Mouse (Mus musculus) hindbrain, embryonic 11.5 days (tissue): ENCODE measurements around the gene G6pc. TPM values are rescaled to one million over a fixed set of nuclear protein-coding genes. Genes with fewer than 3 reads are reported as not detected.

Source experiments
- polyA plus RNA-seq: library from polyadenylated mRNA; unstranded; fragments of >200 nt; fragmentation: Nextera tagmentation; extraction: Ambion mirVana; gene quantifications from 2 replicates; pipeline ENCODE4 v1.2.1, GENCODE M21; 2014

Gene G6pc
- polyA plus RNA-seq, 1 experiment from 2014 or later: not detected

Other genes with a start within 250 kb of the G6pc start
- gene Retreg3, start 247.7 kb upstream of the G6pc start, polyA plus RNA-seq: 10.7 and 12.0 TPM in 2 replicates
- 97.7 and 98.6 TPM in 2 replicates for gene Tubg1, start 247.6 kb upstream of the G6pc start, polyA plus RNA-seq
- 5.5 and 5.7 TPM in 2 replicates for gene Tubg2, start 211.7 kb upstream of the G6pc start, polyA plus RNA-seq
- gene Cntnap1, start 197.0 kb upstream of the G6pc start, polyA plus RNA-seq: 0.29 and 0.39 TPM in 2 replicates
- gene Plekhh3, start 196.2 kb upstream of the G6pc start, polyA plus RNA-seq: 7.7 and 8.2 TPM in 2 replicates
- 0.19 TPM in 1 of 2 replicates, not detected in the other for gene Ccr10, start 192.1 kb upstream of the G6pc start, polyA plus RNA-seq
- gene Ezh1, start 141.1 kb upstream of the G6pc start, polyA plus RNA-seq: 11.1 and 11.5 TPM in 2 replicates
- gene Ramp2, start 121.5 kb upstream of the G6pc start, polyA plus RNA-seq: 63.0 and 71.9 TPM in 2 replicates
- 117 and 119 TPM in 2 replicates for gene Vps25, start 113.9 kb upstream of the G6pc start, polyA plus RNA-seq
- 5.2 and 6.0 TPM in 2 replicates for gene Wnk4, start 107.0 kb upstream of the G6pc start, polyA plus RNA-seq
- 1.3 and 1.7 TPM in 2 replicates for gene Cntd1, start 88.5 kb upstream of the G6pc start, polyA plus RNA-seq
- gene Coa3, start 88.4 kb upstream of the G6pc start, polyA plus RNA-seq: 213 and 217 TPM in 2 replicates
- 166 and 178 TPM in 2 replicates for gene Becn1, start 65.3 kb upstream of the G6pc start, polyA plus RNA-seq
- 138 and 143 TPM in 2 replicates for gene Psme3, start 51.3 kb upstream of the G6pc start, polyA plus RNA-seq
- gene Aoc2, start 42.5 kb upstream of the G6pc start, polyA plus RNA-seq: 1.4 and 1.8 TPM in 2 replicates
- gene Aoc3, start 37.0 kb upstream of the G6pc start, polyA plus RNA-seq: 0.10 TPM in 1 of 2 replicates, not detected in the other
- gene Aarsd1, start 50.1 kb downstream of the G6pc start, polyA plus RNA-seq: 90.9 and 97.5 TPM in 2 replicates
- gene Gm27029, start 57.2 kb downstream of the G6pc start, polyA plus RNA-seq: 9.3 and 10.3 TPM in 2 replicates
- 14.2 and 16.9 TPM in 2 replicates for gene Rundc1, start 57.5 kb downstream of the G6pc start, polyA plus RNA-seq
- gene Ptges3l, start 57.8 kb downstream of the G6pc start, polyA plus RNA-seq: 3.1 and 3.5 TPM in 2 replicates
- gene Rpl27, start 74.7 kb downstream of the G6pc start, polyA plus RNA-seq: 387 and 395 TPM in 2 replicates
- gene Ifi35, start 80.8 kb downstream of the G6pc start, polyA plus RNA-seq: 4.5 and 5.0 TPM in 2 replicates
- gene Rnd2, start 97.4 kb downstream of the G6pc start, polyA plus RNA-seq: 88.0 and 127 TPM in 2 replicates
- 74.5 and 89.4 TPM in 2 replicates for gene Vat1, start 98.7 kb downstream of the G6pc start, polyA plus RNA-seq
- 19.7 and 20.2 TPM in 2 replicates for gene Brca1, start 184.4 kb downstream of the G6pc start, polyA plus RNA-seq
- 83.0 and 93.1 TPM in 2 replicates for gene Nbr1, start 184.6 kb downstream of the G6pc start, polyA plus RNA-seq
- gene Tmem106a, start 214.7 kb downstream of the G6pc start, polyA plus RNA-seq: 3.4 and 3.5 TPM in 2 replicates
- gene Gm11634, start 231.7 kb downstream of the G6pc start, polyA plus RNA-seq: not detected in 2 replicates